Mouse (Mus musculus) lung, embryonic 16.5 days (tissue): ENCODE measurements around the gene Dicer1. TPM values are rescaled to one million over a fixed set of nuclear protein-coding genes. Genes with fewer than 3 reads are reported as not detected.

Source experiments
- ATAC-seq: fragments of 200-750 bp; cut with Nextera tagmentation; 2 replicates; pipeline ENCODE4 v1.8.0; 2017; ENCODE audit warnings: low read depth, mild to moderate bottlenecking, moderate library complexity
- H3K27ac ChIP-seq: fragments of 300-500 bp; sonication (generic); 2 replicates; pipeline ENCODE4 v1.5.1; 2014; ENCODE audit warnings: mild to moderate bottlenecking, control low read depth, low read length
- H3K27me3 ChIP-seq: fragments of 300-500 bp; sonication (generic); 2 replicates; pipeline ENCODE4 v1.6.1; 2014; ENCODE audit warnings: low read depth, low read length, mixed read lengths; ENCODE audit not compliant: control insufficient read depth, insufficient read depth
- H3K36me3 ChIP-seq: fragments of 300-500 bp; sonication (generic); 2 replicates; pipeline ENCODE4 v1.6.1; 2014; ENCODE audit warnings: low read length; ENCODE audit not compliant: control insufficient read depth, insufficient read depth
- H3K4me1 ChIP-seq: fragments of 300-500 bp; sonication (generic); replicated peaks from 2 replicates; pipeline ENCODE4 v1.6.1; 2014; ENCODE audit warnings: low read length, mixed read lengths; ENCODE audit not compliant: control insufficient read depth, insufficient read depth
- H3K4me2 ChIP-seq: fragments of 300-500 bp; sonication (generic); 2 replicates; pipeline ENCODE4 v1.6.1; 2014; ENCODE audit warnings: low read depth, low read length, control low read depth
- H3K4me3 ChIP-seq: fragments of 300-500 bp; sonication (generic); 2 replicates; pipeline ENCODE4 v1.5.1; 2014; ENCODE audit warnings: mild to moderate bottlenecking, low read length, control low read depth
- H3K9ac ChIP-seq: fragments of 300-500 bp; sonication (generic); 2 replicates; pipeline ENCODE4 v1.6.1; 2014; ENCODE audit warnings: low read length, control low read depth
- H3K9me3 ChIP-seq: fragments of 300-500 bp; sonication (generic); 2 replicates; pipeline ENCODE4 v1.6.1; 2016; ENCODE audit warnings: low read length; ENCODE audit not compliant: control insufficient read depth
- WGBS: fragments of 180-500 bp; shearing (Covaris S2); extraction: QIAGEN DNeasy Blood & Tissue Kit; methylation state at CpG from one replicate; pipeline ENCODE4 v1.1.7; 2014; 5-methylcytosine and 5-hydroxymethylcytosine counted together
- polyA plus RNA-seq: library from polyadenylated mRNA; unstranded; fragments of >200 nt; fragmentation: Nextera tagmentation; extraction: Ambion mirVana; gene quantifications from 2 replicates; pipeline ENCODE4 v1.2.1, GENCODE M21; 2015

The Dicer1 gene
- 11.5 and 15.3 TPM in 2 replicates for polyA plus RNA-seq

DNA sequence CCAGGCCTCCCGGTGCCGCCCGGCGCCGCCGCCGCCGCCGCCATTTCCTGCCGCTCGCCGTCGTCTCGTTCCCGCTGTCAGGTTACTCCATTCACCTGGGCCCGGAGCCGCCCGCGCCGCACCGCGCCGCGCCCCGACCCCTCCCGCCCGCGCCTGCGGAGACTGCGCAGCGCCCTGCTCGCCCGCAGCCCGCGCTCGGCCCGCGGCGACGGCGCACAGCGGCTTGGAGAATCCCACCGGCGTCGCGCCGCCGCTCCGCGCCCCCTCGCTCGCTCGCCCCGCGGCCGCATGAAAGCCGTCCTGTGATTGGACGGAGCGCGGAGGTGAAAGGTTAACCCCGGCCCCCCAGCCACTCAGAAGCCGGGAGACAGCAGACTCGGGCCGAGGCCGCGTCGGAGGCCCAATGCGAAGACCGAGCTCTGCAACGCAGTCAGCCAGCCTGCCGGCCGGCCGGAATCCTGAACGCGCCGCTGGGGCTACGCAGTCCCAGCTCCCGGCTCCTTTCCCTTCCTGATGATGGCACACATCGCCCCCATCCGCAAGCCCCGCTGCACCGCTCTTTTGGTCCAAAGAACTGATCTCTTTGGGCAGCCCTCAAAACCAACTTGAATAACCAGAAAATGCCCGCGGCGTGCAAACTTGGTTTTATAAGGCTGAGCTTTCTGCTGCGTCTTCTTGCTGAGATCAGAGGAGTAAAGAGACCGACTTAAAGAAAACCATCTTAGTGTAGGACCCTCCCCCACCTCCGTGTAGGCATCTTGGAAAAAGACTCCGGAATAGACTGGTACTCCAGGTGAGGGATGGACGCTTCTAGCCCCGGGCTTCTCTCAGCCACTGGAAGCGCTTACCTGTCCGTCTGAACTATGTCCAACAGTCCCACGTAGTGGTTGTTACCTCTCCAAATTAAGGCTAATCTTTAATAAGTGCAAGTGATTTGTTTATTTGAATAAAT is at the start of gene Dicer1:
TSS of gene Dicer1 (minus strand) at position 139 of the 952 bp plus-strand sequence.
- Histone ChIP-seq H3K4me3 (peak within 1 kb of the TSS; percentile 93), H3K36me3 (no peaks in the 10 kb centered on the region), H3K9ac (peak within 1 kb of the TSS; percentile 98), H3K27me3 (no peaks in the 10 kb centered on the region), H3K27ac (peak within 1 kb of the TSS; percentile 92), H3K4me2 (peak within 1 kb of the TSS; percentile 94), H3K9me3 (no peaks in the 10 kb centered on the region), H3K4me1 (peaks cover 23% of the 10 kb centered on the region)
- WGBS: under 1% methylated on average over 71 of the region's 94 CpGs
- peak; percentile 97 for ATAC-seq

DNA sequence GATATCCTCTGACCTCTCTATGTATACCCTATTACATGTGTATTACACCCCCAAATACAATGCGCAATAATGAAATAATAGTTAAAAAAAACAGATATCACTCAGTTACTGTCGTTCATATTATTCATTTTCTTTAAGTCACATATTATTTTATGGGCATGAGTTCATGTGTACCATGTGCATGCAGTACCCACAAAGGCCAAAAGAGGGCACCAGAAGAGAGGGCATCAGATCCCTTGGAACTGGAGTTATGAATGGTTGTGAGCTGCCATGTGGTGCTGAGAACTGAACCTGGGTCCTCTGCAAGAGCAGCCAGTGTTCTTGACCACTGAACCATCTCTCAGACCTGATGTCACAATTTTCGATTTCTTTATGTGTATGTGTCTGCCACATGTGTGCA is 47.6 kb upstream of the Dicer1 start:
- Histone ChIP-seq H3K9ac (no peak overlapping the region), H3K4me3 (no peak overlapping the region), H3K4me2 (no peak overlapping the region), H3K4me1 (0 out of 2 replicates have a peak, but pooled peaks cover 2% of the 10 kb centered on the region), H3K36me3 (peaks cover 14% of the 10 kb centered on the region), H3K27ac (no peak overlapping the region), H3K9me3 (peaks cover 2% of the 10 kb centered on the region; the same call in 1 of the 2 replicates), H3K27me3 (no peaks in the 10 kb centered on the region)
- no peak for ATAC-seq
- WGBS: 93% methylated on average over 3 of the region's 3 CpGs

DNA sequence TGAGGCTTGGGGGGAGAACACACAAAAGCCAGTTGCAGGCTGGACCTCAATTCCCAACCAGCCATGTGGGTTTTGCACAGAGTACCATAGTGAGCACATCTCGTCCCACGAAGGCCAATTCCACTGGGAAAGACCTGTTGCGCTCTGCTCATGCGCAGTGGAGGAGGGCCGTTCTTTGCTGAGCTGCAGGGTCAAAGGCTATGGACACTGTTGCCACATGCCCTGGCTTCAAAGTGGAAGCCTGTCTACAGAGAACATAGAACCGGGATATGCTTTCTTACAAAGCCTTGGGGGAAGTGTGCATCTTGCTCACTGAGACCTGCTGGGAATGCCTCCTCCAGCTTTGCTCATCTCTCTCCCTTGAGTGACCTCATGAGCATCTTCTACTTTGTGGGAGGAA is 46.2 kb upstream of the Dicer1 start:
- Histone ChIP-seq H3K4me3 (no peak overlapping the region), H3K9ac (no peak overlapping the region), H3K4me1 (peaks cover 5% of the 10 kb centered on the region; the same call in 1 of the 2 replicates), H3K27me3 (no peaks in the 10 kb centered on the region), H3K9me3 (peaks cover 2% of the 10 kb centered on the region; the same call in 1 of the 2 replicates), H3K27ac (no peak overlapping the region), H3K4me2 (no peak overlapping the region), H3K36me3 (peaks cover 14% of the 10 kb centered on the region)
- no peak for ATAC-seq
- WGBS: 92% methylated on average over 6 of the region's 6 CpGs

DNA sequence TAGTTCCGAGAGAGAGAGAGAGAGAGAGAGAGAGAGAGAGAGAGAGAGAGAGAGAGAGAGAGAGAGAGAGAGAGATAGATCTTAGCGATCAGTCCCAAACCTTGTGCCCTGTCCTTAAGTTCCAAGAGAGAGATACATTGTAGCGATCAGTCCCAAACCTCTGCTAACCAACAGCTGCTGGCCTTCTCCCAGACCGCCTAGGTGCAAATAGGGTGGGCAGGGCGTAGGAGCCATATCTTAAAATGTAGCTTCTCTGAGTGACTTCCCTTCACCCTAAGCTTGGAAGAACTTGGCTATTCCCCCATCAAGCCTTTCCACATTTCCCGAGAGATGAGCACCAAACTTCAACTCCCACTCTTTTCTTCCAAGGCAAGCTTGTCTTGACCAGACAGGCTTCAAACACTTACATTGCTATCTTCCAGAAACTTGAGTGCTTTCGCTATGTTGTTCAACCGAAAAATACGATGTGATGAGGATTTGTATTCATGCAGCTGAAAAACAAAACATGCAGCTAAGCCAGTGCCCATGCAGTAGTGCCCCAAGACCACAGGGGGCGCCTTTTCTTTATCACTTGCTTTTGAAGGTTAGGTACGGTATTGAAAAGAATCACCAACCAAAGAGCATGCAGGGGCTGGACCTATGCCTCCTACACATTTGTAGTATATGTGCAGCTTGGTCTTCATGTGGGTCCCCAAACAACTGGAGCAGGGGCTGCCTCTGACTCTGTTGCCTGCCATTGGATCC is 45.1 kb upstream of the Dicer1 start:
- Histone ChIP-seq H3K4me2 (no peak overlapping the region), H3K4me1 (peaks cover 5% of the 10 kb centered on the region; the same call in 1 of the 2 replicates), H3K4me3 (no peak overlapping the region), H3K27me3 (no peaks in the 10 kb centered on the region), H3K27ac (no peak overlapping the region), H3K9me3 (peaks cover 2% of the 10 kb centered on the region; the same call in 1 of the 2 replicates), H3K9ac (no peak overlapping the region), H3K36me3 (peaks cover 14% of the 10 kb centered on the region)
- no peak for ATAC-seq
- WGBS: 85% methylated on average over 10 of the region's 11 CpGs

DNA sequence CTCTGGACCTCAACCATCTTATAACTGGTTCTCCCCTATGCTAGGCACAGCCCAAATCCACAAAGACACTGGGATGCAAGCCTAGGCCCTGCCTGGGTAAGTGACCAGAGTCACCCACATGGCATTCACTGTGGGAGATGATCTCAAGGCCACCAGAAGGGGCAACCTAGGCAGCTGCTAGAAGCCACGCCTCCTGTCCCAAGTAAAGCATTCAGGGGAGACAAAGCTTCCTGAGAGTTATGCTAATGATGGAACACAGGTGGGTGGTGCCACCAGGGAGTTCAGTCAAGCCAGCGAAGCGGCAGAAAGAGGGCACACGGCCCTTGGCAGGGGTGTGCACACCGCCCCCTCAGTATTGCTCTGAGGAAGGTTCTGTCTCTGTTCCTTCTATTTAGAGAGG is 43.2 kb upstream of the Dicer1 start:
- H3K9ac ChIP-seq: no peak overlapping the region
- H3K4me2 ChIP-seq: no peak overlapping the region
- peaks cover 13% of the 10 kb centered on the region for H3K36me3 ChIP-seq
- no peaks in the 10 kb centered on the region for H3K27me3 ChIP-seq
- no peak for ATAC-seq
- H3K9me3 ChIP-seq: peaks cover 2% of the 10 kb centered on the region; the same call in 1 of the 2 replicates
- H3K27ac ChIP-seq: no peak overlapping the region
- H3K4me1 ChIP-seq: peaks cover 3% of the 10 kb centered on the region; the same call in 1 of the 2 replicates
- 69% methylated on average over 5 of the region's 5 CpGs for WGBS
- H3K4me3 ChIP-seq: no peak overlapping the region

DNA sequence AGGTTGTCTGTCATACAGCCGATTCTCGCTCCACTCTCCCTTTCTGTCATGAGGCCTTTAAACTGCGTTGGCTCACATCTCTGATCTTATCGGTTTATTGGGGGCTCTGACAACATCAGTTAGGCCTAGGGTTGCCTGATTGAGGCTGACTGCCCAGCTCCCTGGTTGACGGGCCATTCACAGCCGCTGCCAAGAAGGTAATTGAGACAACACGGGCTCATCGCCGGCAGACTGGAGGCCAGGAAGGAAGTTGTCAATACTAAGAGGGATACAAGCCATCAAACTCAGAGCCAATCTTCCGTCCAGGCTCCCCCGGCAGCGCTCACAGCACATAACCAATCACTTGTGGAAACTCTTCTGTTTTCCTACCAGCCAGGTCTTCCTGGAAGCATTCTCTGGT is 41.7 kb upstream of the Dicer1 start:
- 0 out of 2 replicates have a peak, but pooled peaks cover 3% of the 10 kb centered on the region for H3K36me3 ChIP-seq
- H3K27ac ChIP-seq: no peak overlapping the region
- H3K27me3 ChIP-seq: no peaks in the 10 kb centered on the region
- ATAC-seq: no peak
- H3K9ac ChIP-seq: no peak overlapping the region
- H3K4me1 ChIP-seq: peaks cover 3% of the 10 kb centered on the region; the same call in 1 of the 2 replicates
- 37% methylated on average over 12 of the region's 12 CpGs for WGBS
- no peaks in the 10 kb centered on the region for H3K9me3 ChIP-seq
- H3K4me2 ChIP-seq: no peak overlapping the region
- no peak overlapping the region for H3K4me3 ChIP-seq

DNA sequence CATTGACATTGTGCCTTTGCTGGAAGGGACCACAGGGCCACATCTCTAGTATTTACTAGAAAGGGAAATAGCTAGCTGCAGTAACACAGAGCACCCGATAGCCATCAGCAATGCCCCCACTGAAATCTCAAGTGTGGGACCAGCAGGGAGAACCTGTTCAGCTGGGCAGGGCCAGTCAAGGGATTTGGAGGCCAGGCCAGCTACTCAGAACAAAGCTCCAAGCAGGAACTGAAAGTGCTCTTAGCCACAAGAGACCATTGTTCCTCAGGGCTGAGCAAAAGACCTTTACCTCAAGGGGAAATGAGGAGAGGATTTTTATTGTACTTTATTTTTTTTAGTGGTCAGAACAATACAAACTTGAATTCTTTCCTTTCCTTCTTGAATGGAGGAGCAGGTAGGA is 25.9 kb upstream of the Dicer1 start:
- Histone ChIP-seq H3K9me3 (no peaks in the 10 kb centered on the region), H3K27ac (no peak overlapping the region; the same call in 1 of the 2 replicates), H3K4me1 (no peaks in the 10 kb centered on the region; the same call in 1 of the 2 replicates), H3K36me3 (no peaks in the 10 kb centered on the region), H3K27me3 (no peaks in the 10 kb centered on the region), H3K4me2 (no peak overlapping the region), H3K4me3 (no peak overlapping the region), H3K9ac (no peak overlapping the region)
- WGBS: 52% methylated on average over 1 of the region's 1 CpGs
- peak; percentile 69 for ATAC-seq

DNA sequence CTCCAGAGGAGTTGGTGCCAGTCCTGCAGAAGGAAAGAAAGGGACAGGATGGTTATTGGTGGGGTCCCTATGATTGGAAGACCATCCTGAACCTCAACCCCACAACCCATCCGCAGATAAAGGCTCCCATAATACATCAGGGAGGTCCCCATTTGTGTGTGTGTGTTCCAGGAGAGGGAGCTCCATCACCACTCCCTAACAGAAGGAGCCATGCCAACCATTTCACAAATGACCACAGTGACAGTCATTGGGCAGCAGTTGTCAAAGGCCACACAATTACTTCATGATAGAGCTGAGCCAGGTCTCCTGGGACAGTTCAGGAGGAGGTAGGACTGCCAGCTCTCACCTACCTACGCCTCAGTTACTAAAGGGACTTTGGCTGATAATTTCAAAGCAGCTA is 20.2 kb upstream of the Dicer1 start:
- WGBS: 91% methylated on average over 2 of the region's 2 CpGs
- Histone ChIP-seq H3K4me2 (no peak overlapping the region), H3K36me3 (no peaks in the 10 kb centered on the region), H3K9me3 (no peaks in the 10 kb centered on the region), H3K27ac (no peak overlapping the region), H3K4me1 (no peaks in the 10 kb centered on the region), H3K4me3 (no peak overlapping the region), H3K9ac (no peak overlapping the region), H3K27me3 (no peaks in the 10 kb centered on the region)
- no peak for ATAC-seq
